Mouse (Mus musculus) A20 (cell line): ENCODE data around the gene Styx.
"Not testable (repeated sequence)": the region's sequence is repeated elsewhere in the genome, so short reads cannot be mapped to it uniquely, and the experiment has no call there.

Experiments
- DNase-seq: peaks from one replicate; pipeline ENCODE4 v3.0.0-alpha.2; 2011; ENCODE audit warnings: low read depth, low spot score

Gene Styx

GRCm38 (mm10) chr14:45464036-45465035 lies 113.4 kb downstream of the Styx start:
- DNase-seq, result no peak

- not testable (repeated sequence) for DNase-seq
Measured at GRCm38 (mm10) chr14:45466371-45466770, 115.5 kb downstream of the Styx start.

- peak; percentile 14 for DNase-seq
Measured at GRCm38 (mm10) chr14:45469446-45469845, 118.6 kb downstream of the Styx start.
